In genomic region chr4:46451758-46452480, GRCm38 (mm10) we compare ENCODE assay signal across 8 mouse cellular contexts. TPM values are rescaled to one million over a fixed set of nuclear protein-coding genes. Genes with fewer than 3 reads are reported as not detected.
DNase-seq lines count a peak whose midpoint lies in the region; ATAC-seq and TF ChIP-seq lines count a peak whose summit lies in the region.

No protein-coding gene starts in this region.

- no peak for TF ChIP-seq EP300 in liver, embryonic 14.5 days (IDR thresholded peaks at IDR 0.05; ENCODE audit: low read depth)

- WGBS in bone marrow, adult 2 months: 1% methylated on average over 105 of the region's 111 CpGs
- under 1% methylated on average over 87 of the region's 111 CpGs for WGBS in forebrain, embryonic 11.5 days
- 0% methylated on average over 74 of the region's 111 CpGs for WGBS in heart, embryonic 15.5 days
- WGBS in liver, embryonic 14.5 days (ENCODE audit: insufficient replicate concordance): under 1% methylated on average over 101 of the region's 111 CpGs
- WGBS in neural tube, embryonic 12.5 days: 0% methylated on average over 84 of the region's 111 CpGs
- under 1% methylated on average over 101 of the region's 111 CpGs for WGBS in stomach, embryonic 16.5 days

- TF ChIP-seq CTCF in C2C12 (IDR thresholded peaks at IDR 0.05; ENCODE audit: control insufficient read depth, insufficient read depth, insufficient read length): no peak
- TF ChIP-seq CTCF in bone marrow, adult 2 months (IDR thresholded peaks at IDR 0.05; ENCODE audit: control insufficient read depth, insufficient read depth, low read length): no peak
- no peak for TF ChIP-seq CTCF in liver, embryonic 14.5 days (IDR thresholded peaks at IDR 0.05; ENCODE audit: low read depth)

- no peaks in the 10 kb centered on the region for H3K27me3 ChIP-seq in C2C12 (ENCODE audit: control insufficient read depth, insufficient read depth, insufficient read length)
- H3K27me3 ChIP-seq in forebrain, embryonic 11.5 days (ENCODE audit: control insufficient read depth, insufficient read depth, low read length): no peaks in the 10 kb centered on the region
- no peaks in the 10 kb centered on the region for H3K27me3 ChIP-seq in heart, embryonic 15.5 days
- no peaks in the 10 kb centered on the region for H3K27me3 ChIP-seq in liver, embryonic 14.5 days (ENCODE audit: control insufficient read depth, insufficient read depth, low read length)
- H3K27me3 ChIP-seq in neural tube, embryonic 12.5 days (replicated peaks): no peaks in the 10 kb centered on the region
- H3K27me3 ChIP-seq in stomach, embryonic 16.5 days (ENCODE audit: control insufficient read depth, insufficient read depth, low read length): no peaks in the 10 kb centered on the region

- peak; percentile 86 for DNase-seq in forebrain, embryonic 11.5 days (ENCODE audit: low spot score)
- peak; percentile 86 for DNase-seq in kidney, postnatal 14 days
- DNase-seq in liver, embryonic 14.5 days (ENCODE audit: low read depth in 3 of 3, low spot score in 3 of 3): no peak

- peaks cover 58% of the 10 kb centered on the region for H3K79me2 ChIP-seq in C2C12 (ENCODE audit: control insufficient read depth, insufficient read depth)

- peaks cover 37% of the 10 kb centered on the region for H3K36me3 ChIP-seq in C2C12 (ENCODE audit: control insufficient read depth, insufficient read depth)
- H3K36me3 ChIP-seq in forebrain, embryonic 11.5 days (ENCODE audit: control insufficient read depth, insufficient read depth, low read length): no peaks in the 10 kb centered on the region; the same call in 1 of the 2 replicates
- no peaks in the 10 kb centered on the region for H3K36me3 ChIP-seq in heart, embryonic 15.5 days
- H3K36me3 ChIP-seq in liver, embryonic 14.5 days (replicated peaks; ENCODE audit: control insufficient read depth, insufficient read depth, low read depth): peaks cover 33% of the 10 kb centered on the region
- H3K36me3 ChIP-seq in neural tube, embryonic 12.5 days: no peaks in the 10 kb centered on the region
- H3K36me3 ChIP-seq in stomach, embryonic 16.5 days (ENCODE audit: control insufficient read depth, insufficient read depth, low read length): no peaks in the 10 kb centered on the region

- peak overlapping the region; percentile 100 for H3K9ac ChIP-seq in forebrain, embryonic 11.5 days (ENCODE audit: low read length)
- H3K9ac ChIP-seq in heart, embryonic 15.5 days: peak overlapping the region; percentile 97
- peak overlapping the region; percentile 100 for H3K9ac ChIP-seq in liver, embryonic 14.5 days (replicated peaks)
- peak overlapping the region; percentile 97 for H3K9ac ChIP-seq in neural tube, embryonic 12.5 days
- H3K9ac ChIP-seq in stomach, embryonic 16.5 days (ENCODE audit: low read length): peak overlapping the region; percentile 100

- H3K4me3 ChIP-seq in C2C12 (ENCODE audit: insufficient read depth, poor library complexity, severe bottlenecking): peak overlapping the region; percentile 72
- H3K4me3 ChIP-seq in bone marrow, adult 2 months (replicated peaks; ENCODE audit: control insufficient read depth, low read depth, low read length): peak overlapping the region; percentile 74
- peak overlapping the region; percentile 96 for H3K4me3 ChIP-seq in forebrain, embryonic 11.5 days (ENCODE audit: low read depth, low read length)
- H3K4me3 ChIP-seq in heart, embryonic 15.5 days: peak overlapping the region; percentile 87
- H3K4me3 ChIP-seq in liver, embryonic 14.5 days (ENCODE audit: insufficient read depth in 1 of 2, low read depth in 2 of 2, low read length in 2 of 2): peak overlapping the region; percentile 95 to 99
- H3K4me3 ChIP-seq in neural tube, embryonic 12.5 days: peak overlapping the region; percentile 93
- H3K4me3 ChIP-seq in stomach, embryonic 16.5 days (replicated peaks; ENCODE audit: low read length): peak overlapping the region; percentile 92

- peak overlapping the region; percentile 84 for H3K4me2 ChIP-seq in forebrain, embryonic 11.5 days (ENCODE audit: low read depth, low read length, severe bottlenecking)
- H3K4me2 ChIP-seq in heart, embryonic 15.5 days: peak overlapping the region; percentile 96
- peak overlapping the region; percentile 99 for H3K4me2 ChIP-seq in liver, embryonic 14.5 days (ENCODE audit: low read depth)
- H3K4me2 ChIP-seq in neural tube, embryonic 12.5 days (replicated peaks): peak overlapping the region; percentile 88
- peak overlapping the region; percentile 88 for H3K4me2 ChIP-seq in stomach, embryonic 16.5 days (ENCODE audit: low read depth, low read length)

- peaks cover 47% of the 10 kb centered on the region for H3K79me3 ChIP-seq in C2C12 (ENCODE audit: low read depth)

- H3K9me3 ChIP-seq in forebrain, embryonic 11.5 days (ENCODE audit: control insufficient read depth, low read length): no peaks in the 10 kb centered on the region
- H3K9me3 ChIP-seq in heart, embryonic 15.5 days (replicated peaks): no peaks in the 10 kb centered on the region
- H3K9me3 ChIP-seq in liver, embryonic 14.5 days (ENCODE audit: control insufficient read depth, low read length): no peaks in the 10 kb centered on the region
- no peaks in the 10 kb centered on the region for H3K9me3 ChIP-seq in neural tube, embryonic 12.5 days
- H3K9me3 ChIP-seq in stomach, embryonic 16.5 days (replicated peaks; ENCODE audit: control insufficient read depth, low read length): no peaks in the 10 kb centered on the region

- TF ChIP-seq POLR2A in bone marrow, adult 2 months (IDR thresholded peaks at IDR 0.05; ENCODE audit: borderline replicate concordance, control insufficient read depth, low read depth, low read length): peak; percentile 38; the same call in 1 of the 2 replicates

- ATAC-seq in forebrain, embryonic 11.5 days (replicated peaks; ENCODE audit: low FRiP score): peak; percentile 52
- peak; percentile 51 for ATAC-seq in heart, embryonic 15.5 days (replicated peaks; ENCODE audit: insufficient number of reproducible peaks, insufficient read depth, low FRiP score, low read depth)
- peak; percentile 14 for ATAC-seq in liver, embryonic 14.5 days (ENCODE audit: insufficient read depth)
- peak; percentile 25 for ATAC-seq in neural tube, embryonic 12.5 days (ENCODE audit: low FRiP score, low read depth)
- peak; percentile 41; the same call in 1 of the 2 replicates for ATAC-seq in stomach, embryonic 16.5 days (ENCODE audit: insufficient read depth, low FRiP score)

- H3K27ac ChIP-seq in bone marrow, adult 2 months (ENCODE audit: control insufficient read depth, insufficient read depth, low read depth, low read length, poor library complexity): peak overlapping the region; percentile 98
- peak overlapping the region; percentile 98 for H3K27ac ChIP-seq in forebrain, embryonic 11.5 days (ENCODE audit: low read depth, low read length)
- peak overlapping the region; percentile 99 for H3K27ac ChIP-seq in heart, embryonic 15.5 days
- peak overlapping the region; percentile 90 for H3K27ac ChIP-seq in liver, embryonic 14.5 days
- H3K27ac ChIP-seq in neural tube, embryonic 12.5 days: peak overlapping the region; percentile 96
- peak overlapping the region; percentile 99 for H3K27ac ChIP-seq in stomach, embryonic 16.5 days (ENCODE audit: low read length)

- peak overlapping the region; percentile 94 for H3ac ChIP-seq in C2C12 (ENCODE audit: control insufficient read depth, insufficient read length, low read depth)

- H3K4me1 ChIP-seq in bone marrow, adult 2 months (ENCODE audit: control insufficient read depth, insufficient read depth, low read length): peaks cover 9% of the 10 kb centered on the region; the same call in 1 of the 2 replicates
- H3K4me1 ChIP-seq in forebrain, embryonic 11.5 days (replicated peaks; ENCODE audit: control insufficient read depth, insufficient read depth, low read length): peaks cover 14% of the 10 kb centered on the region
- peaks cover 51% of the 10 kb centered on the region for H3K4me1 ChIP-seq in heart, embryonic 15.5 days (replicated peaks)
- H3K4me1 ChIP-seq in liver, embryonic 14.5 days (replicated peaks; ENCODE audit: control insufficient read depth in 2 of 2, insufficient read depth in 2 of 2, low read length in 1 of 2): peaks cover 70 to 71% of the 10 kb centered on the region in 2 experiments
- peaks cover 27% of the 10 kb centered on the region for H3K4me1 ChIP-seq in neural tube, embryonic 12.5 days
- H3K4me1 ChIP-seq in stomach, embryonic 16.5 days (ENCODE audit: control insufficient read depth, insufficient read depth, low read length): peaks cover 36% of the 10 kb centered on the region

RNA-seq across cellular contexts. Expression of gene Anp32b, which starts 1.2 kb away (rescaled TPM):
- 311 TPM for polyA plus RNA-seq in C2C12 (2012; fragmentation: generic; extraction: Trizol)
- 614 and 712 TPM in 2 replicates for polyA plus RNA-seq in bone marrow, adult 2 months (2011; ENCODE audit: insufficient read depth, insufficient read length, low replicate concordance, missing spikeins)
- polyA plus RNA-seq in forebrain, embryonic 11.5 days (2014; fragmentation: Nextera tagmentation; extraction: Ambion mirVana): 320 and 324 TPM in 2 replicates
- polyA plus RNA-seq in heart, embryonic 15.5 days (2015; fragmentation: Nextera tagmentation; extraction: Ambion mirVana): 140 and 162 TPM in 2 replicates
- polyA plus RNA-seq in liver, embryonic 14.5 days (2012; rRNA removed): 60.1 and 171 TPM in 2 replicates
- 351 and 427 TPM in 2 replicates for polyA plus RNA-seq in liver, embryonic 14.5 days (2014; fragmentation: Nextera tagmentation; extraction: Ambion mirVana)
- polyA plus RNA-seq in neural tube, embryonic 12.5 days (2016; fragmentation: Nextera tagmentation; extraction: Ambion mirVana): 194 and 196 TPM in 2 replicates
- polyA plus RNA-seq in stomach, embryonic 16.5 days (2015; fragmentation: Nextera tagmentation; extraction: Ambion mirVana): 184 and 201 TPM in 2 replicates

RNA-seq across cellular contexts. Expression of gene Nans, which starts 37.1 kb away (rescaled TPM):
- polyA plus RNA-seq in C2C12 (2012; fragmentation: generic; extraction: Trizol): 115 TPM
- 28.9 and 33.9 TPM in 2 replicates for polyA plus RNA-seq in bone marrow, adult 2 months (2011; ENCODE audit: insufficient read depth, insufficient read length, low replicate concordance, missing spikeins)
- 63.8 and 70.8 TPM in 2 replicates for polyA plus RNA-seq in forebrain, embryonic 11.5 days (2014; fragmentation: Nextera tagmentation; extraction: Ambion mirVana)
- 48.0 and 63.1 TPM in 2 replicates for polyA plus RNA-seq in heart, embryonic 15.5 days (2015; fragmentation: Nextera tagmentation; extraction: Ambion mirVana)
- 32.9 and 36.0 TPM in 2 replicates for polyA plus RNA-seq in liver, embryonic 14.5 days (2012; rRNA removed)
- 49.4 and 51.8 TPM in 2 replicates for polyA plus RNA-seq in liver, embryonic 14.5 days (2014; fragmentation: Nextera tagmentation; extraction: Ambion mirVana)
- polyA plus RNA-seq in neural tube, embryonic 12.5 days (2016; fragmentation: Nextera tagmentation; extraction: Ambion mirVana): 65.4 and 70.7 TPM in 2 replicates
- 90.7 and 101 TPM in 2 replicates for polyA plus RNA-seq in stomach, embryonic 16.5 days (2015; fragmentation: Nextera tagmentation; extraction: Ambion mirVana)

RNA-seq across cellular contexts. Expression of gene Hemgn, which starts 38.6 kb away (rescaled TPM):
- polyA plus RNA-seq in C2C12 (2012; fragmentation: generic; extraction: Trizol): not detected
- 152 and 243 TPM in 2 replicates for polyA plus RNA-seq in bone marrow, adult 2 months (2011; ENCODE audit: insufficient read depth, insufficient read length, low replicate concordance, missing spikeins)
- 19.7 and 21.0 TPM in 2 replicates for polyA plus RNA-seq in forebrain, embryonic 11.5 days (2014; fragmentation: Nextera tagmentation; extraction: Ambion mirVana)
- 1.1 and 3.5 TPM in 2 replicates for polyA plus RNA-seq in heart, embryonic 15.5 days (2015; fragmentation: Nextera tagmentation; extraction: Ambion mirVana)
- polyA plus RNA-seq in liver, embryonic 14.5 days (2012; rRNA removed): 191 and 274 TPM in 2 replicates
- 293 and 315 TPM in 2 replicates for polyA plus RNA-seq in liver, embryonic 14.5 days (2014; fragmentation: Nextera tagmentation; extraction: Ambion mirVana)
- polyA plus RNA-seq in neural tube, embryonic 12.5 days (2016; fragmentation: Nextera tagmentation; extraction: Ambion mirVana): 2.3 and 3.5 TPM in 2 replicates
- 16.6 and 17.6 TPM in 2 replicates for polyA plus RNA-seq in stomach, embryonic 16.5 days (2015; fragmentation: Nextera tagmentation; extraction: Ambion mirVana)

Comparison
In these comparisons a context has a peak if more than half of its experiments do, and no peak if none do; other contexts are left out.
1. DNase-seq: peak in forebrain, embryonic 11.5 days (single experiment) and kidney, postnatal 14 days (single experiment); none in liver, embryonic 14.5 days (0 of 3).
2. Peak in every context shown above with its lines, with median percentiles within 50 percentile points of each other: H3K4me3 ChIP-seq, H3K27ac ChIP-seq, ATAC-seq, H3K4me2 ChIP-seq and H3K9ac ChIP-seq.